Mouse (Mus musculus): ENCODE results near the gene Emc10. TPM values are rescaled to one million over a fixed set of nuclear protein-coding genes. Genes with fewer than 3 reads are reported as not detected.

The Emc10 gene
- total RNA-seq, 2 experiments from 2014 or later, result 169 to 185 TPM

DNA sequence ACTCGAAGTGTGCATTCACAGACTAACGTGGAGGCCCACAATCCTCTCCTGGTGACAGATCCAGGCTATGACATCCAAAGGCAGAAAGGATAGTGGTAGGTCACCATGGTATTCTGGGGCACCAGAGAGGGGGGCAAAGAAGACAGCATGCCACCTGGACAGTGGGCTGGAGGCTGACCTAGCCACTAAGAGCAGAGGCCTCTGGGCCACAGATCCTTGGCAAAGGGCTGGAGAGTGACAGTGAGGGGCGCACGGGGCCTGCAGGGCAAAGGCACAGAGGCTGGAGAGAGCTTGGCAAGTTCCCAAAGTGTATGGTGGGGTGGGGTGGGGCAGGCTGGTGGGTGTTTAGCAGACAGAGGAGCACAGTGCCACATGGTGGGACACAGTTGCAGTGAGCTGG lies 6.0 kb downstream of the Emc10 start:
- no peak for DNase-seq (ENCODE audit: low spot score in 2 of 2)
- intact Hi-C loops (cut with DNase I), result no loop called here

DNA sequence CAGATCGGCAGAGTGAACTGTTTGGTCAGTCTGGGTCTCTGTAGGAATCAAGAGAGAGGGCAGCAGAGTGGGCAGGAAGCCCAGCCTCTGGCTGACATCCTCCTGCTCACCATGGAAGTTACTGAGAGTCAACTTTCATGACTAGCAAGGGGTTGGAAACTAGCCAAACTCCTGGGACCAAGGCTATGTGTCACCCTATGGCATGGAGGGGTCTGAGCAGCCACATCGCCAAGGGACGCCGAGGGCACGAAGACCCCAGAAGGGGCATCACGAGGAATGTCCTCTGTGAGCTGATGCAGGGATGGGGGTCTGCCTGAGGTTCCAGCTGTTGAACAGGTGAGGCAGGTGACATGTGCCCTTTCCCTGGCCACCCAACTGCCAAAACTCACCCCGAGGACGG lies 7.8 kb downstream of the Emc10 start:
- DNase-seq (ENCODE audit: low spot score in 2 of 2), result no peak
- intact Hi-C loops (cut with DNase I), result loop anchor here (5.0 kb wide), 2 partner anchors 91 to 126 kb away; no protein-coding TSS in a partner anchor

DNA sequence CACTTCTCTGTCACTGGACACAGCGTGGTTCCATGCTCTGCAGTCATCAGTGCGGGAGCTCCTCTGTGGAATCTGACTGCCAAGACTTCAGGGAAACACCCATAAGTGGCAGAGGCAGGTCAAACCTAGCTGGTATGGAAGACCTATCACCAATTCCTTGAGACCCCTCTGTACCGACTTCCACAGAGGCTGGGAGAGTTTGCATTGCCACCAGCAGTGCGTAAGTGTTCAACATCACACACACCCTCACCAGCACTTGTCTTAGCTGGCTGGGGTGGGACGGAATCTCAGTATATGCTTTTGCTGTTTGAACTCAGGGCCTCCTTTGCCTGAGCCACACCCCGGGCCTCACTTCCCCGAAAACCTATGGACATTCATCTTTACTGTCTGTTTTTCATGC lies 8.4 kb downstream of the Emc10 start:
- intact Hi-C loops (cut with DNase I), result loop anchor here (5.0 kb wide), 2 partner anchors 91 to 126 kb away; no protein-coding TSS in a partner anchor

DNA sequence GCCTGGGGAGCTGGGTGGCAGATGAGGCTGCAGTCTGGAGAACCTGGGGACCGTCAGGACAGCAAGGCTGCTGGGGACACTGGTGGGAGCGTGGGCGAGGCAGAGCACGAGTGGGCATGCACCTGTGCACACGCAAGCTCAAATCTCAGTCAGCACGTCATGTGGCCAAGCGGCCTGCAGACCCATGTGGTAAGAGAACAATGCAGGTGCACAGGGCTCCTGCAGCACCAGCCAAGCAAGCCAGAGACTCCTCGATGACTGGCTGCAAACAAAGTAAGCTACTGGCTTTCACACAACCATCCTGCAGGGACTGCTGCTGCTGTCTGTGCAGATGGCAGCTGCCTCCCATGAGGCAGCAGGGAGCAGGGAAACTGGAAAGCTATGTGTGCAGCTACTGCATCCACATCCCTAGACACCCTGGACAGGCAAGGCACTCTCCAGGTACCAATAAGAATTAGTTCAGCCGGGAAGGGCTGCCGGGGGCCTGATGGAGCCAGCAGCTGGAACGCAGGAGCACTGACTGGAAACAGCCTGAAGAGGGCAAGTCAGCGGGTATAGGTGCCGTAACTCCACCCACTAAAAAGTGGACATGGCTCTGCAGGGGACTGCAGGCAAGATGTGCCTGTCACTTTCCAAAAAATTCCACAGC lies 9.3 kb downstream of the Emc10 start:
- peak in 1 of 2 experiments; percentile 31 for DNase-seq (ENCODE audit: low spot score in 2 of 2)
- intact Hi-C loops (cut with DNase I), result loop anchor here (5.0 kb wide), 2 partner anchors 90 to 125 kb away; no protein-coding TSS in a partner anchor

More for the DNA sequence above, 8.4 kb downstream of the Emc10 start:
- DNase-seq (ENCODE audit: low spot score in 2 of 2), result no peak

DNA sequence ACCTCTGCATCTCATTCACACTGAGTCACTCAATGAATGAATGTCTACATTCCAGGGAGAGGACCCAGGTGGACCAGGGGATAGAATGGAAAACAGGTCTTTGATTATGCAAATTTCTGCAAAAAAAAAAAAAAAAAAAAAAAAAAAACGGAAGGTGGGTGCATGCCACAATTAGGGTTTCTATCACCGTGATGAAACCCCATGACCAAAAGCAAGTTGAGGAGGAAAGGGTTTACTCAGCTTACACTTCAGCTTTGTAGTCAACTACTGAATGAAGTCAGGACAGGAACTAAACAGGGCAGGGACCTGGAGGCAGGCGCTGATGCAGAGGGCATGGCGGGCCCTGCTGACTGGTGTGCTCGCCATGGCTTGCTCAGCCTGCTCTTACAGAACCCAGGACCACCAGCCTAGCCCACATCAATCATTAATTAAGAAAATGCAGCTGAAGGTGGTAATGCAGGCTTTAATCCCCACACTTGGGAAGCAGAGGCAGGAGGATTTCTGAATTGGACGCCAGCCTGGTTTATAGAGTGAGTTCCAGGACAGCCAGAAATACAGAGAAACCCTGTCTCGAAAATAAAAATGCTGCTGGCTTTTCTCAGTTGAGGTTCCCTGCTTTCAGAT lies 10.6 kb downstream of the Emc10 start:
- intact Hi-C loops (cut with DNase I), result loop anchor here (1.0 to 5.0 kb wide), 3 partner anchors 88 to 223 kb away; no protein-coding TSS in a partner anchor

DNA sequence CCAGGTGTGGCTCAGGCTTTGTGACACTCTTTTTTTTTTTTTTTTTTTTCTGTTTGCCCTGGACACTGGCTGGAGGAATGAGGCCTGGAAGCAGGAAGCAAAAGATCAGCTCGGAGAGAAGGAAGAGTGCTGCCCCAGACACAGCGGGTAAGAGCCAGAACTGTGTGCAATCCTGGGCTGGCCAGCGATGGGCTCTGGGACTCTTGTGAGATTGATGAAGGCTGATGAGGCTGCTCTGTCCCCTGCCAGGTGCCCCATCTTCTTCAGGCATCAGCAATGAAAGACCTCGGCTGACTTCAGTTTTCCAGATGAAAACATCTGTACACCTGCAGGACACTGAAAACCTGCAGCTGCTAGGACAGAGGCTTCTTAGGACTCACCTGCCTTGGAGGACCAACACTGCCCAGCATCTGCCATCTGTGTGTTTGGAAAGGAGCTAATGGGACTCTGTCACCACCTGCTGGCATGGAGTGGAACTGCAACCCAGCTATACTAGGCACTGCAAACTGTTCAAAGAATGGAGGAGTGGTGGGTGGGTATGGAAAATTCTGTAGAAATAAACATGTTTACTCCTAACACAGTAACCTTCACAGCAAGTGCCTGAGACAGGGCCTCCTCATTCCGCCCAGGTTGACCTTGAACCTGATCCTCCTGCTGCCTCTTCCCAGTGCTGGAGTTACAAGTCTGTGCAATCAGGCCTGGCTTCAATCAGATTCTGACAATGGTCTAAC lies 11.3 kb downstream of the Emc10 start:
- DNase-seq (ENCODE audit: low spot score in 2 of 2), result peak; percentile 74 to 80
- intact Hi-C loops (cut with DNase I), result loop anchor here (1.0 to 5.0 kb wide), 3 partner anchors 88 to 223 kb away; no protein-coding TSS in a partner anchor

More for the DNA sequence above, 10.6 kb downstream of the Emc10 start:
- peak in 1 of 2 experiments; percentile 4 for DNase-seq (ENCODE audit: low spot score in 2 of 2)

DNA sequence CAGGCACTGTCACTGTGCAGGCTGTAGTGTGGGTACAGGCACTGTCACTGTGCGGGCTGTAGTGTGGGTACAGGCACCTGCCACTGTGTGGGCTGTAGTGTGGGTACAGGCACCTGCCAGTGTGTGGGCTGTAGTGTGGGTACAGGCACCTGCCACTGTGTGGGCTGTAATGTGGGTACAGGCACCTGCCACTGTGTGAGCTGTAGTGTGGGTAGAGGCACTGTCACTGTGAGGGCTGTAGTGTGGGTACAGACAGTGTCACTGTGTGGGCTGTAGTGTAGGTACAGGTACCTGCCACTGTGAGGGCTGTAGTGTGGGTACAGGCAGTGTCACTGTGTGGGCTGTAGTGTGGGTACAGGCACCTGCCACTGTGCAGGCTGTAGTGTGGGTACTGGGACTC lies 12.2 kb downstream of the Emc10 start:
- peak in 1 of 2 experiments; percentile 2 for DNase-seq (ENCODE audit: low spot score in 2 of 2)
- intact Hi-C loops (cut with DNase I), result no loop called here

DNA sequence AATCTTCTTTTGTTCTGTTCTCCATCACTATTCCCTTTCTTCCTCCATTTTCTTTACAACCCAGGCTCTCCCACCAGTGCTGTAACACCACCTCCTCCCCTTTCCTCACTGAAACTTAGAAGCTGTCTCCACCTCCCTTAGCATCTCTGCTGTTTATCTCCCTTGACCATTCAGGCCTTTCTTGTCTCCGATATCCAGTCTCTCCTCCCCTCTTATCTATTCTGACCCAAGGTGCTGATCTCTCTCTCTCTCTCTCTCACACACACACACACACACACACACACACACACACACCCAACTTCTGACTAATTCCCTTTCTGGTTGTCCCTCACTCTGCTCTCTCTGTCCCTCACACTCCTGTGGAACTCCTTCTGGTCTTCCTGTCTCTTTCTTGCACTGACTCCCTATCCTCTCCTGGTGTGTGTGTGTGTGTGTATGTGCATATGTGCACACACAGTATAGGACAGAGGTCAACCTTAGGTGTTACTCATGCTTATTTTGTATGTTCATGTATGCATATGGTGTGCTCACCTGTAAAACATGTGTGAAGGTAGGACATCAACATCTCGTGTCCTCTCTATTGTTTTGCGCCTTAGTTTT lies 13.4 kb downstream of the Emc10 start:
- DNase-seq (ENCODE audit: low spot score in 2 of 2), result no peak
- intact Hi-C loops (cut with DNase I), result no loop called here

DNA sequence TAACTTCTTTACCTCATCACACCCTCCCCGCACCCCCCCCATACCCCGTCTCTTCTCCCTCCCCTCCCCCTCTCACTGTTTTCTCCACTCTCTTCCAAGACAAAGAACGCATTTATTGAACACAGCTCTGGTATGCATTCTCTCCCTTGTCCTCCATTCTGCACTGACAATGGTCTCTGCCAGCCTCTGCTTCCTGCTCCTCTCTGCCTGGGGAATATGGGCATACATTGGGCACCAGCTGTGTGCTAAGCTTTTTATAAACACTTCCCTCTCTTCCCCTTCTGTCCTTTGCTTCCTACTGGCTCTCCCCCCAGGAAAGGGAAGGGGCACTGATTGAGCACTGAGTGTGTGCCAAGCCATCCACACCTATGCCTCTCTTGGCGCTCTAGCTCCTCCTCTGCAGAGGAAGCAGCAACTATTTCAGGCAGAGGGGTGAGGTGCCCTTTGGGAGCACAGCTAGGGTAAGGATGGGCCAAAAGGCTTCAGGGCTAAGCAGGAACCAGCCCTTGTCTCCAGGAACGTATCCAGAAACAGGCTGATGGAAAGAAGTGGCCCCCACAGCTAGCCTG lies 21.2 kb downstream of the Emc10 start:
- peak in 1 of 2 experiments; percentile 22 for DNase-seq (ENCODE audit: low spot score in 2 of 2)
- intact Hi-C loops (cut with DNase I), result no loop called here

DNA sequence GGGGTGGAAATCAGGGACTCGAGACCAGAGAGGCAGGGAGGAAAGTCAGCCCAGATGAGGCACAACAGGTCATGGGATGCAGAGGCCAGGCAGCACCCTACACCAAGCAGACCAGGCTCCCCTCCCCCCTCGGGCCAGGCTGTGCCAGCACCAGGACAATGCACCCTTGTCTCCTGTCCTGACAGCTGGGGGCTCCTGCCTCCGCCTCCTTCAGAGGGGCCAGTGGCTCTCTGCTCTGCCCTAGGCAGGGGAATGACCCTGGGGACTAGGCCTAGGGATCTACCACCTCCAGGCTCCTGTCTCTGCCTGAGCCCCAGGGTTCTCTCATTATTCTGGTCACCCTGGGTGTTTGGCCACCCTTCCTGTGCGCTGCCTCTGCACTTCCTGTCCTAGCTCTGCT lies 21.9 kb downstream of the Emc10 start:
- intact Hi-C loops (cut with DNase I), result no loop called here
- DNase-seq (ENCODE audit: low spot score in 2 of 2), result peak in 1 of 2 experiments; percentile 28

DNA sequence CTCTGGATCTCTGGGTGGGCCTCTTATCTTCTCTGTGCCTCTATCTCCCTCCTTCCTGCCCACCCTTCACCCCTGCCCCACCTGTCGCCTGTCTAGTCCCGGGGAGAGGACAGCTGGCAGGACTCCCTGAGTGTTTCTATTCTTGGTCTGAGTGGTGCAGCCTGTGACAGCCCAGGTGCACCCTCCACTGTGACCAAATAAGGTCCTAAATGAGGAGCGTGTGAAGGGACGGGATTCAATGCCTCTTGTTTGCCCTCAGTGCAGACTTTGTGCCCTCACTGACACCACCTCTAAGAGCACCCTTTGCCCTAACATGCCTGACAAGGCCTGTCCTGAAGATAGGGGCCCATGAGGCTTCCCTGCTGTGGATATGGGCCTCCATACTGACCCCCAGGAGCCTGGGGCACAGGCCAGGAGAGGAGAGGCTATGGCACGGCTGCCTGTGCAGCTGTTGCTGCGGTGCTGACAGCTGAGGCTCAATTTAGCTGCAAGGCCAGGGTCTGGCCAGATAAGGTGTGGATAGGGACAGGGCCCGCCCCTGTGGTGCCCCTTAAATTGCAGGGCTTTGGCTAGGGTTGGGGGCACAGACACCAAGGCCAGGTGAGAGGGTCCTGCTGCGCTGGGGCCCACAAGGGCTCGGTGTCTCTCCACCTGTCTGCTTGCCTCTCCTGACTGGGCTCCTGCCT lies 23.2 kb downstream of the Emc10 start:
- intact Hi-C loops (cut with DNase I), result no loop called here
- peak in 1 of 2 experiments; percentile 9 for DNase-seq (ENCODE audit: low spot score in 2 of 2)

DNA sequence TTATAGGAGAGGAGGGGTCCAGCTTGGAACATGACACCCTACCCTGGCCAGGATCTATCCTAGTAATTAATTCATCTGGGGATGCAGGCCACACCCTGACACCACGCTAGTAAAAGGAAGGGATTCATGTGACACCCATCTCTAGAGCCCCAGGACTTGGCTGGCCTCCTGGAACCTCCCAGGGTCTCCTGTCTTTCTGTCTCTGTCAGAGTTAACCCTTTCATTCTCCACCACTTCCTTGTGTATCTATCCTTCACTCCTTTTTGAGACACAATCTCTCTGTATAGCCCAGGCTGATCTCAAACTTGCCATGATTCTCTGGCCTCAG lies 23.8 kb downstream of the Emc10 start:
- no peak for DNase-seq (ENCODE audit: low spot score in 2 of 2)
- intact Hi-C loops (cut with DNase I), result no loop called here

DNA sequence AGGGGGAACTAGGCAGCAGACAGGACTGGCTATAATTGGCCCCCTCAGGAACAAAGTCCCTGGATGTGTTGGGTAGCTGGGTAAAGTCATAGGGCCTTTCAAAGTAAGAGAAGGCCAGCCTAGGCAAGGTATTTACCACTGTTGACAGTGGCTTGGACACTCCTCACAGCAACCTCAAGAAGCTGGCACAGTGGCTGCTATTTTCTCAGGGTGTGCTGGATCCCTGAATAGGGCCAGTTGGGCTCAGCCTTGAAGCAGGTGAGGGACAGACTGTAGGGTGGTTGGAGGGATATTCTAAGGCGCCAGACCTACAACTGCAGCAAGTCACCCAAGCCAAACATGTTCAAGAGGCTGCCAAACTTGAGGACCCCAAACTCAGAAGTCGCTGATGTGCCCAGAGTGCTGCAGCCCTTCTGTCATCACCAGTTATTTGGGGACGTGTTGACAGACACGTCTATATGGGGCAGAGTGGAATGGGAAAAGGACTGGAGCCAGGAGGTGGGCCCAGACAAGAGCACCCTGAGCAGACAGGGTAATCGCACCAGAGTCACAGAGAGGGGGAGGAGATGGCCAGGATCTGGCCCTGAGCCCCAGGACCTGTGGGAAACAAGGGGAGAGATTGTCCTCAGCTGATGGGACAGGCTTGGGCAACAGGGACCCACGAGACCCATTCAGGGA lies 24.3 kb downstream of the Emc10 start:
- intact Hi-C loops (cut with DNase I), result no loop called here
- peak in 1 of 2 experiments; percentile 21 for DNase-seq (ENCODE audit: low spot score in 2 of 2)

DNA sequence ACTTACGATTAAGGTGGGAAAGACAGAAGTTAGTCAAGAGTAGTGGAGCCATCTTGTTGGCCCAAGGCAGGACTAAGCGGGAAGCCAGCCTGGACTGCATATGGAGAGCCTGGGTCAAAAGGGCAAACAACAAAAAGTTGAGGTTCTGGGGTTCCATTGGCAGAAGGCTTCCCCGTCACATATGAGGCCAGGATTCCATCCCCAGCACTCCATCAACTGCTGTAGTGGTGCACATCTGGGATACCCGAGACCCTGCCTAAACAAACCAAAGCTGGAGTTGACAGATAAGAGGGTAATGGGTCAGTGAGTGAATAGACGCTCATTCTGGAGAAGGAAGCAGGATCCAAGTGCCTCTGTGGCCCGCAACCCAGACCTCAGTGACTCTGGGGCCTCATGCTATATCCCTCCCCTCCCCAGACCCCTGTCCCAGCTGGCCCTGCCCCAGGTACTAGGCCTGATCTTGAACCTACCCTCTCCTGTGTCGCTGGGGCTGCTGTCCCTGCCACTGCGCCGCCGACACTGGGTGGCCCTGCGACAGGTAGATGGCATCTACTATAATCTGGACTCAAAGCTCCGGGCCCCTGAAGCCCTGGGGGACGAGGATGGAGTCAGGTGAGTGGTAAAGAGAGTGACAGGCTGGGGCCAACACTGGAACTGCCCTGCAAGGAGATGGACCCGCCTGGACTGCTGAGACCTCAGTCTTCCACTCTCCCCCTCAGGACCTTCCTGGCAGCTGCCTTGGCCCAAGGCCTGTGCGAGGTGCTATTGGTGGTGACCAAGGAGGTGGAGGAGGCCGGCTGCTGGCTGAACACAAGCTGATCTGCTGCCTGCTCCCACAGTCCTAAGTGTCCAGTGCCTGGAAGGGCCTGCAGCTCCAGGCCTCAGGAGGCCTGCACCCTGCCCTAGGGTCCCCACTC lies 25.4 kb downstream of the Emc10 start:
- intact Hi-C loops (cut with DNase I), result no loop called here
- peak in 1 of 2 experiments; percentile 6 for DNase-seq (ENCODE audit: low spot score in 2 of 2)

DNA sequence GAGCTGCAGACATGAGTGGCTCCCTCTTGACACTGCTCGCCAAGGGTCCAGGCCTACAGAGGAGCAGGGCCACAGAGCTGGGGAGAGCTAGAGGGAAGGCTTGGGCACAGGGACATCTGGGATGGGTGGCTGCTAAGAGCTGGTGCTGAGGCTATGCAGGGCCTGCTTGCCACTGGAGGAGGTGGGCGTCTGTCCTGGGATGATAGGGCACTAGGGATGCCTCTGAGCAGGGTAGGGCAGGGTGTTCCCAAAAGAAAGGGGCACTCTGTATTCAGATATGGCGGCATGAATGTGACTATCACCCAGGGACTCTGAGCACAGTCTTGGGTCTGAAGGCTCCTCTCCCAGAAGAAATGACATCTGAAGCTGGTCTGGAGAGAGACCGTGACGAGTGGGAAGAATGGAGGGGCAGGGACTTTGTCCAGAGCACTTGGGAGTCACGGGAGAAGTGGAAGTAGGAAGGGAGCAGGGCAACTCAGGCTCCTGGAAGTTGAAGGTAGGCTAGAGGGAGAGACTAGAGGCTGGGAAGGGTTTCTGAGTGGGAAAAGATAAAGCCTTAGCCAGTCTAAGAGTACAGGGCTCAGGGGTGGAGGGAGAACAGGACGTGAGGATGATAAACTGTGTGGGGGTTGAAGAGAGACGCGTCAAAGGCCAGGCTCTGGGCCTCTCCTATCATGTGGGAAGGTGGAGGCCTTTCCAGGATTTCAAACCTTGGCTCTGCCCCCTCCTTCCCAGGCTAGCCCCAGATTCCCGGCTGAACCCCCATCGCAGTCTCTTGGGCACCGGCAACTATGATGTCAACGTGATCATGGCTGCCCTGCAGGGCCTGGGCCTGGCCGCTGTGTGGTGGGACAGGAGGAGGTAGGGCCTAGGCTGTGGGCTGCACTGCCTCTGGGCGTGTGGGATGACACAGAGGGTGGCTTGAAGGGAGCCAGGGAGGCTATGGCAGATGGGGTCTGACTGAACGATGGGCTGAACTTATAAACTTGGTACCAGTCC lies 26.4 kb downstream of the Emc10 start:
- DNase-seq (ENCODE audit: low spot score in 2 of 2), result peak in 1 of 2 experiments; percentile 6
- intact Hi-C loops (cut with DNase I), result loop anchor here (5.0 kb wide), 1 partner anchor 98 kb away; no protein-coding TSS in a partner anchor

DNA sequence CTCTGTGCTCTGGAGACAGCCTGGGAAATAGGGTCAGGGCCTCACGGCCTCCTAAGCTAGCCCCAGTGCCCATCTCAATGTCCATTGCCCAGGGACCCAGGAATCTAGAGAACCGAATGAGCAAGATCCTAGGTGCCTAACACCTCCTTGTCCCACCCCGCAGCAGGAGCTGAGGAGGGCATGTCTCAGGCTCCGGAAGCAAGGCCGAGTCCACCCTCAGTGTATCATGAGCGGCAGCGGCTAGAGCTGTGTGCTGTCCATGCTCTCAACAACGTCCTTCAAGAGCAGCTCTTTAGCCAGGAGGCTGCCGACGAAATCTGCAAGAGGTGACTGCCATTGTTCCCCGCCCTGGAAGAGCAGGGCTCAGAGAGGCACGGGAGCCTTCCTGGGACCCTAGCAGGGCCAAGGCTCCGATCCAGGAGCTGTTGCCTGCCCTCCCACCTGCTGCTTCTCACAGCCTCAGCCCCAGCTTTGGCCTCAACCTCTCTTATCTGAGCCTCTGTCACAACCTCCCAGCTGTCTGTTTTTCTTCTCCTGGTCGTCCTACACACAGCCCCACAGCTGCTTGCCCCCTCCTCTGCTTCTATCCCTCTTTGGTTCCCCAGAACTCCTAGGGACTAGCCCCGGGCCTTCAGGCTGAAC lies 27.6 kb downstream of the Emc10 start:
- intact Hi-C loops (cut with DNase I), result loop anchor here (5.0 kb wide), 1 partner anchor 96 kb away; no protein-coding TSS in a partner anchor
- DNase-seq (ENCODE audit: low spot score in 2 of 2), result peak in 1 of 2 experiments; percentile 33
